17 mouse cellular contexts compared by ENCODE assay signal in the genomic region with DNA sequence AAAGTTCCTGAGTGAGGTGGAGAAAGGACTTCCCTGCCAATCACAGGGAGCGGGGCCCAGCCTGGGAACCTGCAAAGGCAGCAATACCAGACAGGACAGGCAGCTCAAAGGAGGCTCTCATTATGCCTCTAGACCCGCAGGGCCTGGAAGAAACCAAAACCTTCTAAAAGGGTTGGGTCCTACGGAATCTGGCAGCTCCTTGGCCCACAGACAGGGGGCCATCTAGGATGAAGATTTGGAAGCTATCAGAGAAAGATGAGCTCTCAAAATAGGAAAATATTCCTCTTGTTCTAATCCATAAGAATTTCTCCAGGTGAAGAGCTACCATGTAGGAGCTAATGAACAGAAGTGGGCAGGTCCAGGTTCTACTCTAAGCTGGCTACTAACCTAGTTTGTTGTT. TPM values are rescaled to one million over a fixed set of nuclear protein-coding genes. Genes with fewer than 3 reads are reported as not detected.
A peak's percentile ranks its signal among the peaks of the same experiment; 100 is the strongest.
DNase-seq lines count a peak whose midpoint lies in the region; ATAC-seq and TF ChIP-seq lines count a peak whose summit lies in the region.
"Had no signal": no experiment of that assay in that cellular context is flagged by ENCODE, and none has a peak within 500 bp of the region (broad histone marks: within the 10 kb centered on the region; RNA-seq: fewer than 3 reads in every experiment).

No protein-coding gene starts in this region.

- H3K9me3 ChIP-seq in intestine, embryonic 15.5 days = no peaks in the 10 kb centered on the region
- H3K9me3 ChIP-seq in intestine, postnatal 0 days (ENCODE audit: control insufficient read depth) = no peaks in the 10 kb centered on the region
- no peaks in the 10 kb centered on the region for H3K9me3 ChIP-seq in intestine, embryonic 16.5 days (ENCODE audit: control insufficient read depth, low read length)
- H3K9me3 ChIP-seq in hindbrain, embryonic 11.5 days (ENCODE audit: control insufficient read depth, low read length) = no peaks in the 10 kb centered on the region
- H3K9me3 ChIP-seq: liver, embryonic 13.5 days; midbrain, embryonic 12.5 days had no signal

- no peak for TF ChIP-seq POLR2A in spleen, adult 2 months (IDR thresholded peaks at IDR 0.05; ENCODE audit: low read depth, low read length)

- no peak overlapping the region; the same call in 1 of the 2 replicates for H3K4me2 ChIP-seq in intestine, embryonic 15.5 days (replicated peaks)
- H3K4me2 ChIP-seq in intestine, postnatal 0 days (replicated peaks; ENCODE audit: low read depth) = no peak overlapping the region
- no peak overlapping the region for H3K4me2 ChIP-seq in intestine, embryonic 16.5 days (ENCODE audit: low read depth, low read length)
- H3K4me2 ChIP-seq in hindbrain, embryonic 11.5 days (replicated peaks; ENCODE audit: low read depth, low read length) = no peak overlapping the region
- H3K4me2 ChIP-seq: liver, embryonic 13.5 days; midbrain, embryonic 12.5 days had no signal

- H3K4me3 ChIP-seq in intestine, embryonic 15.5 days (replicated peaks) = no peak overlapping the region
- no peak overlapping the region for H3K4me3 ChIP-seq in intestine, postnatal 0 days (ENCODE audit: low read depth, low read length)
- H3K4me3 ChIP-seq in spleen, adult 2 months (ENCODE audit: extremely low read depth, insufficient read depth, insufficient read length) = peak overlapping the region; percentile 21; the same call in 1 of the 2 replicates
- no peak overlapping the region for H3K4me3 ChIP-seq in intestine, embryonic 16.5 days (ENCODE audit: low read length)
- no peak overlapping the region for H3K4me3 ChIP-seq in hindbrain, embryonic 11.5 days (ENCODE audit: low read depth, low read length)
- H3K4me3 ChIP-seq: liver, embryonic 13.5 days; midbrain, embryonic 12.5 days had no signal

- no peak for DNase-seq in spleen, adult 2 months (ENCODE audit: low read depth in 1 of 2, low spot score in 2 of 2)
- no peak for DNase-seq in spleen, adult 12 weeks (ENCODE audit: low spot score)
- DNase-seq in adrenal gland, adult 18-20 months (ENCODE audit: low spot score in 2 of 2) = no peak
- DNase-seq in hindbrain, embryonic 11.5 days (ENCODE audit: low spot score) = no peak
- DNase-seq: liver, embryonic 13.5 days; right cerebral cortex, postnatal 25 days had no signal

- no peaks in the 10 kb centered on the region for H3K4me1 ChIP-seq in intestine, embryonic 15.5 days (replicated peaks)
- no peaks in the 10 kb centered on the region for H3K4me1 ChIP-seq in intestine, postnatal 0 days (replicated peaks; ENCODE audit: control insufficient read depth, insufficient read depth, low read length)
- H3K4me1 ChIP-seq in spleen, adult 2 months (ENCODE audit: control insufficient read depth, insufficient read depth, insufficient read length) = peaks cover 7% of the 10 kb centered on the region
- peaks cover 4% of the 10 kb centered on the region; the same call in 1 of the 2 replicates for H3K4me1 ChIP-seq in intestine, embryonic 16.5 days (ENCODE audit: control insufficient read depth, insufficient read depth, low read length)
- H3K4me1 ChIP-seq in hindbrain, embryonic 11.5 days (replicated peaks; ENCODE audit: control insufficient read depth, insufficient read depth, low read length) = no peaks in the 10 kb centered on the region
- H3K4me1 ChIP-seq: midbrain, embryonic 12.5 days had no signal

- 76% methylated on average over 3 of the region's 3 CpGs for WGBS in intestine, embryonic 15.5 days
- WGBS in intestine, postnatal 0 days = 76% methylated on average over 3 of the region's 3 CpGs
- WGBS in spleen, adult 2 months = 86% methylated on average over 3 of the region's 3 CpGs
- 83% methylated on average over 3 of the region's 3 CpGs for WGBS in intestine, embryonic 16.5 days
- 75% methylated on average over 3 of the region's 3 CpGs for WGBS in hindbrain, embryonic 11.5 days

- no peak overlapping the region for H3K9ac ChIP-seq in intestine, embryonic 15.5 days
- H3K9ac ChIP-seq in intestine, postnatal 0 days (ENCODE audit: low read depth, low read length) = no peak overlapping the region
- H3K9ac ChIP-seq in intestine, embryonic 16.5 days (ENCODE audit: low read depth, low read length) = 0 out of 2 replicates have a peak overlapping the region, but pooled peaks have one; percentile 6
- H3K9ac ChIP-seq in hindbrain, embryonic 11.5 days (ENCODE audit: low read depth, low read length) = no peak overlapping the region
- H3K9ac ChIP-seq: liver, embryonic 13.5 days; midbrain, embryonic 12.5 days had no signal

- H3K36me3 ChIP-seq in intestine, embryonic 15.5 days = no peaks in the 10 kb centered on the region
- no peaks in the 10 kb centered on the region for H3K36me3 ChIP-seq in intestine, postnatal 0 days (ENCODE audit: control insufficient read depth, insufficient read depth)
- no peaks in the 10 kb centered on the region for H3K36me3 ChIP-seq in spleen, adult 2 months (ENCODE audit: control insufficient read depth, insufficient read depth, low read length)
- no peaks in the 10 kb centered on the region for H3K36me3 ChIP-seq in intestine, embryonic 16.5 days (ENCODE audit: control insufficient read depth, insufficient read depth, low read length)
- H3K36me3 ChIP-seq in hindbrain, embryonic 11.5 days (ENCODE audit: control insufficient read depth, insufficient read depth, low read length) = no peaks in the 10 kb centered on the region
- H3K36me3 ChIP-seq: liver, embryonic 13.5 days; midbrain, embryonic 12.5 days had no signal

- no peaks in the 10 kb centered on the region for H3K27me3 ChIP-seq in intestine, embryonic 15.5 days (replicated peaks)
- H3K27me3 ChIP-seq in intestine, postnatal 0 days (replicated peaks; ENCODE audit: control insufficient read depth, insufficient read depth, low read length) = no peaks in the 10 kb centered on the region
- no peaks in the 10 kb centered on the region for H3K27me3 ChIP-seq in spleen, adult 2 months (ENCODE audit: control insufficient read depth, insufficient read depth, low read length)
- H3K27me3 ChIP-seq in intestine, embryonic 16.5 days (replicated peaks; ENCODE audit: control insufficient read depth, insufficient read depth, low read length) = no peaks in the 10 kb centered on the region
- H3K27me3 ChIP-seq in hindbrain, embryonic 11.5 days (ENCODE audit: control insufficient read depth, insufficient read depth, low read length) = no peaks in the 10 kb centered on the region
- H3K27me3 ChIP-seq: liver, embryonic 13.5 days; midbrain, embryonic 12.5 days had no signal

- TF ChIP-seq CTCF in intestine, postnatal 0 days (IDR thresholded peaks at IDR 0.05; ENCODE audit: low read depth) = no peak
- no peak for TF ChIP-seq CTCF in spleen, adult 2 months (IDR thresholded peaks at IDR 0.05; ENCODE audit: extremely low read depth, insufficient read depth, insufficient read length, insufficient replicate concordance)

- ATAC-seq in intestine, embryonic 15.5 days = no peak
- ATAC-seq in intestine, postnatal 0 days = no peak
- no peak for ATAC-seq in intestine, embryonic 16.5 days
- ATAC-seq in hindbrain, embryonic 11.5 days (ENCODE audit: low FRiP score) = no peak
- ATAC-seq: forebrain, embryonic 16.5 days; hindbrain, embryonic 16.5 days had no signal

- 0 out of 2 replicates have a peak overlapping the region, but pooled peaks have one; percentile 6 for H3K27ac ChIP-seq in intestine, embryonic 15.5 days
- H3K27ac ChIP-seq in intestine, postnatal 0 days (ENCODE audit: low read depth, low read length) = no peak overlapping the region
- no peak overlapping the region for H3K27ac ChIP-seq in spleen, adult 2 months (ENCODE audit: insufficient read depth, low read length)
- no peak overlapping the region; the same call in 1 of the 2 replicates for H3K27ac ChIP-seq in intestine, embryonic 16.5 days (ENCODE audit: low read length)
- no peak overlapping the region for H3K27ac ChIP-seq in hindbrain, embryonic 11.5 days (ENCODE audit: low read depth, low read length)
- H3K27ac ChIP-seq: liver, embryonic 13.5 days; midbrain, embryonic 12.5 days had no signal

RNA-seq across cellular contexts. Expression of a gene that starts 0.5 kb away (rescaled TPM):
- 4.2 and 5.0 TPM in 2 replicates for polyA plus RNA-seq in intestine, embryonic 15.5 days (2015; fragmentation: Nextera tagmentation; extraction: Ambion mirVana)
- polyA plus RNA-seq in intestine, postnatal 0 days (2015; fragmentation: Nextera tagmentation; extraction: Ambion mirVana) = 2.9 and 3.3 TPM in 2 replicates
- polyA plus RNA-seq in spleen, adult 2 months (2012; rRNA removed) = 3.3 and 6.9 TPM in 2 replicates
- 5.5 and 6.2 TPM in 2 replicates for polyA plus RNA-seq in intestine, embryonic 16.5 days (2015; fragmentation: Nextera tagmentation; extraction: Ambion mirVana)
- total RNA-seq in adrenal gland, adult 18-20 months (2021) = 1 to 10 TPM; 4.3 to 6.1 TPM
- polyA plus RNA-seq in hindbrain, embryonic 11.5 days (2014; fragmentation: Nextera tagmentation; extraction: Ambion mirVana) = 0.91 and 1.6 TPM in 2 replicates

RNA-seq across cellular contexts. Expression of a gene that starts 50.9 kb away (rescaled TPM):
- polyA plus RNA-seq in intestine, embryonic 15.5 days (2015; fragmentation: Nextera tagmentation; extraction: Ambion mirVana) = 0.85 and 2.1 TPM in 2 replicates
- 5.5 and 16.5 TPM in 2 replicates for polyA plus RNA-seq in intestine, postnatal 0 days (2015; fragmentation: Nextera tagmentation; extraction: Ambion mirVana)
- 77.8 and 113 TPM in 2 replicates for polyA plus RNA-seq in spleen, adult 2 months (2012; rRNA removed)
- polyA plus RNA-seq in intestine, embryonic 16.5 days (2015; fragmentation: Nextera tagmentation; extraction: Ambion mirVana) = 1.1 and 1.7 TPM in 2 replicates
- under 1 TPM; 0.46 to 0.90 TPM for total RNA-seq in adrenal gland, adult 18-20 months (2021)
- polyA plus RNA-seq in hindbrain, embryonic 11.5 days (2014; fragmentation: Nextera tagmentation; extraction: Ambion mirVana) = 0.26 and 0.38 TPM in 2 replicates
- total RNA-seq: ES-E14 had no signal
- polyA plus RNA-seq: forebrain, embryonic 16.5 days; hindbrain, embryonic 16.5 days; neural tube, embryonic 14.5 days had no signal

RNA-seq across cellular contexts. Expression of a gene that starts 54.8 kb away (rescaled TPM):
- polyA plus RNA-seq in intestine, embryonic 15.5 days (2015; fragmentation: Nextera tagmentation; extraction: Ambion mirVana) = 0.68 and 3.6 TPM in 2 replicates
- 0.03 and 0.67 TPM in 2 replicates for polyA plus RNA-seq in intestine, postnatal 0 days (2015; fragmentation: Nextera tagmentation; extraction: Ambion mirVana)
- 0.14 TPM in 1 of 2 replicates, not detected in the other for polyA plus RNA-seq in spleen, adult 2 months (2012; rRNA removed)
- polyA plus RNA-seq in intestine, embryonic 16.5 days (2015; fragmentation: Nextera tagmentation; extraction: Ambion mirVana) = 2.1 and 2.8 TPM in 2 replicates
- not detected for total RNA-seq in adrenal gland, adult 18-20 months (2021)
- polyA plus RNA-seq in hindbrain, embryonic 11.5 days (2014; fragmentation: Nextera tagmentation; extraction: Ambion mirVana) = 0.15 and 0.38 TPM in 2 replicates
- total RNA-seq: gastrocnemius, postnatal 14 days; heart, postnatal 10 days had no signal
- polyA plus RNA-seq: kidney, adult 2 months; liver, embryonic 13.5 days; midbrain, embryonic 12.5 days had no signal
